Mouse (Mus musculus) cerebellum, adult 2 months (tissue): Measurements from ENCODE around the gene Rbm38.

ENCODE experiments used
- CTCF ChIP-seq: fragments of 200-500 bp; IDR thresholded peaks from 2 replicates; pipeline ENCODE4 v1.5.1; 2011; ENCODE audit warnings: low read depth, mild to moderate bottlenecking, control low read depth, low read length, moderate library complexity, borderline replicate concordance; ENCODE audit not compliant: insufficient read depth
- POLR2A ChIP-seq: fragments of 200-500 bp; IDR thresholded peaks from 2 replicates; pipeline ENCODE4 v1.6.1; 2011; ENCODE audit warnings: low read length, control low read depth, borderline replicate concordance; ENCODE audit not compliant: insufficient read depth

- TF ChIP-seq POLR2A (no peak), CTCF (no peak)
Observed at GRCm38 (mm10) chr2:173056303-173056881, 36.1 kb downstream of the Rbm38 start.
